Mouse (Mus musculus): Measurements from ENCODE around the gene Nck2. TPM values are rescaled to one million over a fixed set of nuclear protein-coding genes. Genes with fewer than 3 reads are reported as not detected.

The Nck2 gene
- total RNA-seq, 2 experiments from 2014 or later: 17.2 to 17.8 TPM

DNA sequence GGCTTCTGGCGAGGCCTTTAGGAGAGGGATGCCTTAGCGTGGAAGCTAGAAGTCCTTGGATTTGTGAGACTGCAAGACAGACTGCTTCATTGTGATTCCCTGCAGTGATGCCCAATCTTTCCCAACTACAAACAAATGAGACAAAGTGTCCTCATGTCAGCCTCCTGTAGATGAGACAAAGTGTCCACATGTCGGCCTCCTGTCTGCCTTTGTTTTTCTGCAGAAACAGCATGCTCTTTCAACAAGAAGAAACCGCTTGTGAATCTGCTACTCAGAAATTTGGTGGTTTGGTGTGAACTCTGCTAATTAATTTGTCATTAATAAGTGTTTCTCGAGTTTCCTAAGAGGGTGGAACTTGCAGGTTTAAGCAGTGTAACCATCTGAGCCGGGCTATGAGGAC is 53.6 kb downstream of the Nck2 start:
- no peak for DNase-seq (ENCODE audit: low spot score)

DNA sequence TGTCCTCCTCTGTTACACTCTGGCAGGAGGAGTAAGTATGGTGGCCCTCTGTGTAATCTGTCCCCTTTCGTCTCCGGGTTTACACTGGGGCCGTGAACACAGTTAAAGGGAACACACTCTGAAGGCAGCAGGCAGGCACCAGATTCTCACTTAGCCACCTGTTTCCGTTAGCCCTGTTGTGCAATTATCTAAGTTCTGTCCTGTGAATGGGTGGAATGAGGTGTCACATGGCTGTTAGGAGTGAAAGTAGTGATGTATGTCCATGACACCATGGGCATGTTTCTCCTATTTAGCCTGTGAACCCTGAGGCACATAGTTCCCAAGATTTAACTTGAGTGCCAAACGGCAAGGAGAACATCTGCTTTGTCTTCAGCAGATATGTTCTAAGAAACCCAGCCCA is 55.7 kb downstream of the Nck2 start:
- no peak for DNase-seq (ENCODE audit: low spot score)

GRCm38 (mm10) chr1:43501143-43501919 is 57.0 kb downstream of the Nck2 start:
- DNase-seq (ENCODE audit: low spot score): no peak

DNA sequence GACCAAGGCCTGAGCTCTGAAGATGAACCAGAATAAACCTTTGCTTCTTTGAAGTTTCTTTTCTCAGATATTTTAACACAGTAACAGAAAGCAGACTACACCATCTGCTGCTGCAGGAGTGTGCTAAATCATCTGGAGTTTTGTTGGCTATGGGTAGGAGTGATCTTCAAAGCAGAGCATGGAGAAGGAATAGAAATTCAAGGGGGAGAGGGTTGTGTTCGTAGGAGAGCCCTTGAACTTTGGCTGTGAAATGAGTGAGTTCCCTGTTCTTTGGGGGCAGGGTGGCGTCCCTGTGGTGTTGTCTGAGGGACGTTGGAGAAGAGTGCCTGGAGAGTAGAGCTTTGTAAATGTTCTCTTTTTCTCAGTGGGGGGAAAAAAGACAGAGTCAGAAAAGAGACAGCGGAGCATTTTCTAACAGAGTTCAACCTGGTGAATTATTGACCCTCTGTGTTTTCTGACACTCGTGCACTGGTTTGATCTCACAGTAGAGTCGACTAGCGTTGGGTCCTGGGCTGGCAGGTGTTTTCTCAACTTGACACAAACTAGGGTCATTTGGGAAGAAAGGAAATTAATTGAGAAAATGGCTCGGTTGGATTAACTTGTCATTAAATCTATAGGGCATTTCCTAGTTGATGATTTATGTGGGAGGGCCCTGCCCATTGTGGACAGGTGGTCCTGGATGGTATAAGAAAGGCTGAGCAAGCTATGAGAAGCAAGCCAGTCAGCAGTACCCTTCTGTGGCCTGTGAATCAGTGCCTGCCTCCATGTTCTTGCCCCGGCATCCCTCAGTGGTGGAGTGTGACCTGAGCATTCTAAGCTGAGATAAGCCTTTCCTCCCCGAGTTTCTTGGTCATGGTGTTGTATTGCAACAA is 57.8 kb downstream of the Nck2 start:
- no peak for DNase-seq (ENCODE audit: low spot score)

- DNase-seq (ENCODE audit: low spot score): no peak
Observed at GRCm38 (mm10) chr1:43502792-43503146, 58.4 kb downstream of the Nck2 start.

DNA sequence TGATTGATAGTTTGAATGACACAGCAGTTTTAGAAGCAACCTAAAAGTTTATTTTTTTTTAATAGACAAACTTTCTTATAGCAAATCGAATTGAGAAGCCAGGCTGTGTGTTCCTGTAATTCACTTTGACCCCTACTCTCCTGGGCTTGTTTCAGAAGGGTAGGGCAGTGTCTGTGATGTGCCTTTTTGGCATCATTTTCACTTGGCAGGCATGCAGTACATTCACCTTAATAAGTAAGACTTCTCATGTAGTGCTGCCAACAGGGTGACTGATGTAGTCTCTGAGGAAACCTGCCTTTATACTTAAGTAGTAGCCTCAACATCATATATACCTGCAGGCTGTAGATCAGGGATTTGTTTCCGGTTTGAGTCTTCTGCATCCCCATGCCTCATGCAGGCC is 58.9 kb downstream of the Nck2 start:
- no peak for DNase-seq (ENCODE audit: low spot score)

- DNase-seq (ENCODE audit: low spot score): no peak
Observed at GRCm38 (mm10) chr1:43503676-43504075, 59.3 kb downstream of the Nck2 start.

GRCm38 (mm10) chr1:43504235-43504634 is 59.9 kb downstream of the Nck2 start:
- DNase-seq (ENCODE audit: low spot score): no peak

- DNase-seq (ENCODE audit: low spot score): no peak
Observed at GRCm38 (mm10) chr1:43506638-43507037, 62.3 kb downstream of the Nck2 start.

DNA sequence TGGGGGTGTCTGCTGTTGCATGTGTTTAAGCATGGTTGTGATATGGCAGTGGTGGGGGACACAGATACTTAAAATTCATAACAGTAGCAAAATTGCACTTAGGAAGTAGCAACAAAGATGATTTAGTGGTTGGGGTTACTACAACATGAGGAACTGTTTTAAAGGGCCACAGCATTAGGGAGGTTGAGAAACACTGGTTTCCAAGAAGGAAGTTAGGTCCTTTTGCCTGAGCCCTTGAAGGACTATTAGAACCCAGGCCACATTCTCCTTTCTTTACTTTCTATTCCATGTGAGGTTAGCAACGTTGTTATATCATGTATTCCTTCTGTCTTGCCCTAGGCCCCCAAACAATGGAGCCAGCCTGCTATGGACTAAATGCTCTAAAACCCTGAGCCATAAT is 63.4 kb downstream of the Nck2 start:
- no peak for DNase-seq (ENCODE audit: low spot score)

- no peak for DNase-seq (ENCODE audit: low spot score)
Observed at GRCm38 (mm10) chr1:43511256-43511655, 66.9 kb downstream of the Nck2 start.

- no peak for DNase-seq (ENCODE audit: low spot score)
Observed at GRCm38 (mm10) chr1:43511667-43512066, 67.3 kb downstream of the Nck2 start.

GRCm38 (mm10) chr1:43517405-43517804 is 73.0 kb downstream of the Nck2 start:
- no peak for DNase-seq (ENCODE audit: low spot score)

DNA sequence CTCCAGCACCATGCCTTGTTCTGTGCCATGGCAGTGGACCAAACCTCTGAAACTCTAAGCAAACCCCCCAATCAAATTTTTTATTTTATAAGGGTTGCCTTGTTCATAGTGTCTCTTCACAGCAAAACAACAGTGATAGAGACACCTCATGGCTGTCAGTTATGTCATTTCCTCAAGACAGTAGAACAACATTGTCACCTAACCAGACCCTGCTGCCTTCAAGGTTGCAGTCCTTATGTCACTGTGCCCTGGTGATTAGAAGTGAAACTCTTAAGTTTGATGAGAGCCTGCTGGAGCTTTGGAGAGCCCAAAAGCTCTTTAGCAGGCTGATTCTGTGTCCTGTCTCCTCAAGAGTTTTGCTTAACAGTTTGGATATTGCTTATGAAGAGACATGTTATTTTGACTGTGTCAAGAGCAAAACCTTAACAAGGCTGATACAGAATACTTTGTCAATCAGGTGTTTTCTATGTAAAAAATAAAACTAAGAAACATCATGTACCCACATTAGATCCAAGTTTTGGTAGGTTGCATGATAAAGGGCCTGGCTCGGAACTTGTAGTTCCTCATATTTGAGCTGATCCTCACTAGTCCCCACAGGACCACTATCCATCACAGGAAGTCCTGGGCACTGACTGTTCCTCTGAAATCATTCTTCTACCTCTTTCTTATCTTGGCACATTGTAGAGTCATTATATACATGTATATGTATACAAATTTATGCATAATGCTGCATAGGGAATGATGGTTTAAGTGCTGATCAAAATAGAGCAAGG is 76.0 kb downstream of the Nck2 start:
- DNase-seq (ENCODE audit: low spot score): no peak

- no peak for DNase-seq (ENCODE audit: low spot score)
Observed at GRCm38 (mm10) chr1:43520989-43521371, 76.6 kb downstream of the Nck2 start.

- no peak for DNase-seq (ENCODE audit: low spot score)
Observed at GRCm38 (mm10) chr1:43521512-43521911, 77.1 kb downstream of the Nck2 start.

GRCm38 (mm10) chr1:43521950-43522349 is 77.6 kb downstream of the Nck2 start:
- no peak for DNase-seq (ENCODE audit: low spot score)

DNA sequence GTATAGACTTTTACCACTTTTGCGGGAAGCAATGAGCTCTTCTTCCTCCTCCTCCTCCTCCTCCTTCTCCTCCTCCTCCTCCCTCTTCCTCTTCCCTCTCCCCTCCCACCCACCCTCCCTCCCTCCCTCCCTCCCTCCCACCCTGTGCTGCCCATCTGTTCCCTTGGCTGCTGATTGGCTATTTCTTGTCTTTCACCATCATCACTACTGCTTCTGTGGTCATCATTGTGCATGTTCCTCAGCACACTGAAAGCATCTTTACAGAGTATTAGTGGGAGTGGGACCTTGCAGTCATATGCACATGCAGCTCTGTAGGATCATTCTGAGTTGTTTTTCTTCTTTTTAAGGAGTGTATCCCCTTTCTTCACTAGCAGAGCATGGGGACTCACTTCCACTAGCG is 78.6 kb downstream of the Nck2 start:
- DNase-seq (ENCODE audit: low spot score): no peak

DNA sequence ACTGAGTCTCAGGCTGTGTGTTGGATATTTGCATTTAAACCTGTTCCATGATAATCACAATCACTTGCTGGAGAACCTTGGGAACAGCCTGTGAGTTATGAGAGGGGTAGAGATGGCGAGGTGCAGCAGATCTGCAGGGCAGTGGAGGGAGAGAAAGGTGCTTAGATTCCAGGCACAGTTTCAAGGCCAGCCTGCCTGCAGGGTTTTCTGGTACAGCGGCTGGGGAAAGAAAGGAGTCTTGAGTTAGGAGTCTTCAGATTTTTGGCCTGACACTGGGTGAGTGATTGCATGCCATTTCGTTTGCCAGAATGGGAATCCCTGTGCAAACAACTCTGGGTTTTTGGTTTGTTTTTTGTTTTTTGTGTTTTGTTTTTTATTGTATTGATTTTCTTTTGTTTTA is 80.0 kb downstream of the Nck2 start:
- DNase-seq (ENCODE audit: low spot score): no peak

DNA sequence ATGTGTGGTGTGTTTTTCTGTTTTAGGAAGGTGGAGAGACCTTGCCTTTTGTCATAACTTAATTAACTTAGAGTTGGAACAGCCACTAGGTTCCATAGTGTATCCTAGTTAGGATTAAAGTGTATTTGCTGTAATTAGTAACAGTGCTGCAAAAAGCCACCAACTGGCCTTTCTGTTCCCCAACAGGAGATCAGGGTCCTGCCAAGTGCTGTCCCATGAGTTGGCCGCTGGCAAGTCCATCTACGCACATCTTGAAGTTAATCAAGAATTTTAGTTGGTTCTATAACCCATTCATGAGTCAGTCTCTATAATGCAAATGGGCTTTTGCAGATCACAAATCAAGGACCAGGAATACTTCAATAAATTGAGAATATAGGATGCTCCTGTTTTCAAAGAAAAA is 83.9 kb downstream of the Nck2 start:
- DNase-seq (ENCODE audit: low spot score): no peak

DNA sequence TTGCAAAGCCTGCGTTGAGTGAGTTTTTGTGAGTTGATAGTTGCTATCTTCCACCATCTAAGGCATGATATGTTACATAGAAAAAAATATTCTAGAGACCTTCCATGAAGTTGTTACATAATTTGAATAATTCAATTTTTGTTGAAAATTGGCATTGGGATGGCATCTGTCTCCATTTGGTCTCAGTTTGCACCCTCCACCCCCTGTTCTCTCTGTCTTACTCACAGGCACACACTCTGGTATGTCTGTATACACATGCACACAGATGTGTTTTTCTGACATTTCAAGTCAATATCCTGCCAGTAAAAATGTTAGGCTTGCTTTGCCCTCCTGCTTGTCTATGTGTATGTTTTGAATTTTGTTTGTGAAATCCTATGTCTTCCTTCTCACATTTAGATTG is 84.7 kb downstream of the Nck2 start:
- no peak for DNase-seq (ENCODE audit: low spot score)

Data from gastrocnemius, adult 18-20 months (tissue).